Mouse (Mus musculus) liver (tissue): ENCODE measurements at regions not wholly inside any gene's neighbourhood (a gene's known extent, or its start where the extent isn't known, plus 50 kb on each side); places are given as distances from the start of the nearest gene placed in this dataset.

Experiments used
- DNase-seq: peaks from one replicate; pipeline ENCODE4 v3.0.0-alpha.2; 2020; ENCODE audit warnings: mixed read lengths

- no peak for DNase-seq
Measured at GRCm38 (mm10) chr3:35235772-35236171, 518.1 kb upstream of the Atp11b start.

GRCm38 (mm10) chr3:35237342-35237741 lies 516.6 kb upstream of the Atp11b start:
- DNase-seq, result no peak

DNA sequence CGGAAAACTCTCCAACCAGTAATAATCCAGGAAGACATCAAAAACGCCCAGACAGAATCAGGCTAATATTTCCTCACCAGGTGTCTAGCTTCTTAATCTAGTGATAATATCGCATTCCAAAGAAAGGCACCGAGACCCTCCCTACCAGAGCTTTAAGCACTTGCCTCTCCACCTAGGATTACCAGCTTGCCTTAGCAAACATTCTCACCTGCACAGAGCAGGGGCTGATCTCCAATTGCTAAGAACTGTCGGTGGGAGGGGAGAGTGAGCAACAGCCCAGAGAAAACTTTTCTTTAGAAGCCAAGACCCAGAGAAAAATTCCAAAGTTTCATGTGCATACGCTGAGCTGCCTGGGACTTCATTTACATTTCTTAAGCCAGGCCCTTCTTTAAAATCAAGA lies 511.6 kb upstream of the Atp11b start:
- no peak for DNase-seq

DNA sequence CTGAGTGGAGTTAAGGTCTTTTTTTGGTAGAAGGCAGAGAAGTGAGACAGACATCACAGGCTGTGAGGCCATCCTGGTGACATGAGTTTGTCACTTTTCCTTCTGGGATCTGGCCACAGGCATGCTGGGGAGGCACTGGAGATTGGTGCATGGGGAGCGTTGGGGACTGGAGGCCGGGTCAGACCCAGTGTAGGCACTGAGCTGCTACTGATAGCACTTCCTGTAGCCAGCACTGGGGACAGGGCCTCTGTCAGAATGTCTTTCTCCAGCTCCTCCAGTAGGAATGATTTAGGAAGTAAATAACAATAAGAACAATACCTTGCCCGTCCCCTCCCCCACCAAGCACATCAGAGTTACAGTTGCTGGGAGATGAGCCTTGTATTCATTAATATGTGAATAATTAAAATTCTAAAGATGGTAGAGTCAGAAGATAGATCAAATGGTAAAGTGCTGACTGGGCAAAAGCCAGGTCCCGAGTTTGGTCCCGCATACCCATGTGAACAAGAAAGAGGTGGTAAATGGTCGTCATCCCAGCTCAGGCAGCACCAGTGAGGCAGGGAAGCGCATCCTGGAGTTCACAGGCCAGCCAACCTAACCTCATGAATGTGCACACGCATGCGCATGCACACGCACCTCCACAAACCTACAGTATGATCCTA lies 510.9 kb upstream of the Atp11b start:
- no peak for DNase-seq

GRCm38 (mm10) chr3:35245003-35245402 lies 508.9 kb upstream of the Atp11b start:
- no peak for DNase-seq

- DNase-seq, result no peak
Measured at GRCm38 (mm10) chr3:35245946-35246665, 507.8 kb upstream of the Atp11b start.

DNA sequence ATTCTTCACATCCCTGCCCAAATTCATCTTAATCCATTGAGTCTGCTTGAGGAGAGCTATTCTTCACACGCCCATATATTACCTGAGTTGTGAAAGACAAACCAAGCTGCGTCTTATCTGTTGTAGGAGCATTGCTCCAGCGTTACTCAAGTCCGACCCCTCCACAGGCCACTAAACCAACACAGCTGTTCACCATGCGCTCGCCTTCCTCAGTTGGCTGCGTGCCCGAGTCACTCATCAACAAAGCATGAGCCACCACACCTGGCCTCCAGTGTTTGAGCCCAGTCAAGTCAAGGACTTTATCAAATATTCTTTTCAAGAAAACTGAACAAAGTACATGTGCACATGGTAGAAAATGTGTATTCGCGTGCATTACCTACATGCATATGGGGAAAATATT lies 504.7 kb upstream of the Atp11b start:
- DNase-seq, result peak; percentile 24

- DNase-seq, result no peak
Measured at GRCm38 (mm10) chr3:35250092-35250749, 503.7 kb upstream of the Atp11b start.

- DNase-seq, result no peak
Measured at GRCm38 (mm10) chr3:35253861-35254260, 500.0 kb upstream of the Atp11b start.

DNA sequence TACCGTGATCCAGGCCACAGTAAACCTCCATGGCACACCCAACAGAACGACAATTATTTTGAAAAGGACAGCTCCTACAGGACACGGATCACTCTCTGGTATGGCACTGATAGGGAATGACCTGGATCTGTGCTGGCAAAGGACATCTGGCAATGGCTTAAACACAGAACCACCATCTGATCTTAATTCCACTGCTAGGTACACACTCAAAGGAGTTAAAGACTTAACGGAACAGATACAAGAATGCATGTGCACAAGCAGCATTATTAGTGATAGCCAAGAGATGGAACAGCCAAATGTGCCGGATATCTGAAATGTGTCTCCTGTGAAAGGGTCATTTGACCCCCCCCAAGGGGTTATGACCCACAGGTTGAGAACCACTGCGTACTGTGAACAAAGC lies 493.0 kb upstream of the Atp11b start:
- no peak for DNase-seq

GRCm38 (mm10) chr3:35268949-35269348 lies 485.0 kb upstream of the Atp11b start:
- no peak for DNase-seq

GRCm38 (mm10) chr3:35269977-35270880 lies 483.7 kb upstream of the Atp11b start:
- DNase-seq, result no peak

- DNase-seq, result no peak
Measured at GRCm38 (mm10) chr3:35273546-35273945, 480.4 kb upstream of the Atp11b start.

DNA sequence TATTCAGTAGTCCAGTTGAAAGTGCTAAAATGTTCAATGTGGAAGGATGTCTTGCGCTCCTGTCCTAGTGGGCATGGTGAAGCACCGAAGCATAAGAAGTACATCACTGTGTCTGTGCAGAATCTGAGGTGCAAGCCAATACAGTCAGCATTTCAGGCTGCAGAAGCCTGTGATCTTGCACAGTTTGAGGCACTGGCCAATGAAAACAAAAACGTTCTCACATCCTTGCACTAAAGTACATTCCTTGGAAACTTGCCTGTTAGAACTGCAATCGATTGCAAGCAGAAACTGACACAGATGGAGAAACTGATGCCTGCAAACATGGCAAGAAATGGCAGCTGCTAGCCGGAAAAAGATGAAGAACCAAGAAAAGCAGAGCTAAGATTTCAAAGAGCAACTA lies 472.9 kb upstream of the Atp11b start:
- DNase-seq, result no peak

DNA sequence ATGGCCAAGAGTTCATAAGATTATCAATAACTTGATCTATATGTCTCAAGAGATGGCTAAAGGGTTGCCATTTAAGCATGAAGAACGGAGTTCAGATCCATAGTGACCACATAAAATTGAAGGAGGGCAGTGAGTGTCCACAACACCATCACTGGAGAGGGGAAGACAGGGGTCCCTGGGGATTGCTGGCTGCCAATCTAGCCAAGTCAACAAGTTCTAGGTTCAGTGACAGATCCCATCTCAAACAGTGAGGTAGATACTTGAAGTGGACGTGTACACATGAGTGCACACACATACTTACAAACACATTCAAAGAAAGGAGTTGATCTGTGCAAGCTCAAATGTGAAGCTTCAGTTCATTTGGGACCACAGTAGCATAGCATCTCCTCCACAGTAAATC lies 471.8 kb upstream of the Atp11b start:
- DNase-seq, result no peak

DNA sequence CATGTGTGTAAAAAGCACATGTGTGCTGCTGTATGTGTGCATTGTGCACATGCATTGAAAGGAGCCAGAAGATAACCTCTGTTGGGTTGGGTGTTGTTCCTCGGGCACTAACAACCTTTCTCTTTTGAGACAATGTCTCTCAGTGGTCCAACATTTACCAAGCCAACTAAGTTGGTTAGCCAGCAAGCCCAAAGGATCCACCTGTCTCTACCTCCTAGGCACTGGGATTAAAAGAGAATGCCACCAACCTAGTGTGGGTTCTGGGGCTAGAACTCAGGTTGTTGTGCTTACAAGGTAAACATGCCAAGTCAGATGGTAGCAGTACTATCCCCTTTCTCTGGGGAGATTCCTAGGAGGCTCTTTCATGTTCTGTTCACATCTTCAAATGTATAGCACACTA lies 459.1 kb upstream of the Atp11b start:
- DNase-seq, result no peak

DNA sequence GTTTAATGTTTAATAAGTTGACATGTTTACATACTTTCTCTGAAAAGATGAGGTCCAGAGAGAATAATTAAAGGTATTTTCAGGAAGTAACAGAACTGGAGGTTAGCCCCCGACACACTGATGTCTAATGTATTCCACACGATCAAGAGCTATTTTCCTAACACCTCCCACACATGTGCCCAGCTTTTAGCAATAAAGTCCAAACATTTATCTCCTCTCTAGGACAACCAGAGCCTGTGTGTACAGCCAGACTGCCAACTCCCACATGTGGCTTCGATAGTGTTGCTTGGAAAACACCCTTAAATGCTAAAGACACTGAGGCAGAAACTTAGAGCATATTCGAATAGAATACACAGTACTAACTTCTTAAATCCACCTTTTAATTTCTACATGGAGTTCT lies 458.2 kb upstream of the Atp11b start:
- no peak for DNase-seq

GRCm38 (mm10) chr3:35299036-35299435 lies 454.9 kb upstream of the Atp11b start:
- no peak for DNase-seq

GRCm38 (mm10) chr3:35306013-35306412 lies 447.9 kb upstream of the Atp11b start:
- no peak for DNase-seq

DNA sequence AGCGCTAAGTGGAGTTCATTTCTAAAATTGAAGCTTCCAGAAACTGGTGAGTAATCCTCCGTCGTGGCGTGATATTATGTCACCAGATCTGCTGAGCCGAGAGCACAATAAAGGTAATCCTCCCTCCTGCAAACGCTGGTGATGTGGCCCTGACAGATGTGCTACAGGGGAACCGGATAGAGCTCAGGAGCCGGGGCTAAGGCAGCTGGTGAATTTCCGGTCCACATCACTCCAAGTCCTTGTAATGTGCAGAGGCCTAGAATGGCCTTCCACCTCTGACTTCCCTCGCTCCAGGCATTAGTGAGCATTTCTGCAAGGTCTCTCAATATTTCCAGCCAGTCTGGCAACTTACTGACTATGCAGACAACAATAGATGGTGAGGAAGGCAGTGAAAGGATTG lies 439.7 kb upstream of the Atp11b start:
- no peak for DNase-seq

GRCm38 (mm10) chr3:35315162-35315561 lies 438.7 kb upstream of the Atp11b start:
- DNase-seq, result no peak

GRCm38 (mm10) chr3:35318348-35318747 lies 435.6 kb upstream of the Atp11b start:
- DNase-seq, result no peak

DNA sequence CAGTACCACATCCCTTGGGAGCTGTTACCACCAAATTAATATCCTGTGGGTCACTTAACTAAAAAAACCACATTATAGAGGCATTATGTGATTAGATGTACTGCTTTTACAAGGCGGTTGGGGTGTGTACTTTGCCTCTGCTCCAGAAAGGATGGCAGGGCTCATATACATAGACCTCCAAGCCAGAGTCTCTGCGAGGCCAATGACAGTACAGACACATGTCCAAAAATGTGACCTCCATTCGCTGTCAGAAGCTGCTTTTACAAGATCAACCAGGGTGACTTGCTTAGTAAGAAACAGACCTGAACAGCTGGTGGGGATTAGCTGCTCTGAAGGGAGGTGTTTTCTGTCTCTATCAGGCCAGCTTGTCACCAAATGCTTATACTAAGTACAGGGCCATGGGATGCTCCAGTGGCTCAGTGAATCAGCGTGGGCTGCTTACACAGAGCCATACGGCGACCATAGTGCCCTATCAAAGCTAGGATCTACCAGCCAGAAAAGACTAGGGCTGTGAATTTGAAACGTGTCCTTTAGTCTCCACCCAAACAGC lies 433.0 kb upstream of the Atp11b start:
- no peak for DNase-seq
